Mouse (Mus musculus) embryo, embryonic 11 days (tissue): ENCODE measurements around the gene Mipol1.
"Not testable (repeated sequence)": the region's sequence is repeated elsewhere in the genome, so short reads cannot be mapped to it uniquely, and the experiment has no call there.

ENCODE experiments used
- DNase-seq: peaks from one replicate; pipeline ENCODE4 v3.0.0-alpha.2; 2015

The Mipol1 gene

DNA sequence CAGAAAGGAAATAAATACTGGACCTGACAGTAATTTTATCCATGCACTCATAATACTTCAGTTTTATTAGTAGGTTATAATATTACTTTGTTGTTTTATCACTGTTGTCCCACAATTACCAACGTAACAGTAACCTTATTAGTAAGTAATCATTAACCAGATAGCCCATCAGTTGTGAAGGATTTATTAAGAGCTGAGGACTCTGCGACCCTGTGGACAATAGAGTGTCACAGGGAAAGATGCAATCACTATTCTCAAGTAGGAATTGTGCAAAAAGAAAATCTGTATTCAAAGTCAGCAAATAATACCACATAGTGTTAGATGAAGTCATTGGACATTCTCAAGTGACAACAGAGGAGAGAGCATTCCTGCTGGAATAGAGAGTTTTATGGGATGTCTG, 198.5 kb downstream of the Mipol1 start:
- no peak for DNase-seq

DNA sequence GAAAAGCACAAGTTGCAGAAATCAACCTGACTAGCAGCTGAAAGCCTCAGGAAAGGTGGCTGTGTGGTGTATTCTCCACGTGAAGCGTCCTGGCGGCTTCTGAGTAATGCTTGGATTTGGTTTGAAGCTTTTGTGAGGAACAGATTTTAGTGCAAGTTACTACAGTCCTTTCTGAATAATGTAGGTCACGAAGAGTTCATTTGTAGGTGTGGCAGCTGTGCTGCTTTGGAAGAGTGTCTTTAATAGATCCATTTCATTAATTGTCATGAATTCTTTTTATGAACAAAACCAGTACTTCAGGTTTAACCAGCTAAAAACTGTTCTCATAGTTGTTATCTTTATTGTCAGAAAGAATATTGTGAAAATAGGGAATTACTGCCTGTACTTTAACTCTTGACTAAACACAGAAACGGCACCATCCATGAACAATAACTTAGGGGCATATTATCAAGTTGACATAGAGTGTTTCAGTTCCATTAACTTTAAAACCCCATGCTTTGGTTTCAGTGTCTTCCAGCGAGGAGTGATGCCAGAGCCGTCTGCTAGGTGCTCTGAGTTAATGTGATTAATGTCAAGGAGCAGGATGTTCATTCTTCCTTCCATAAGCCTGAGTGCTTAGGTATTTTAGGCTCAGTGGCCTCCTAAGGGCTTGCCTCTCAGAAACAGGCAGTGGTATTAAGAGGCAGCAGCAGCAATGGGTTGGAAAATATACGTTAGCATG, 206.9 kb downstream of the Mipol1 start:
- DNase-seq, result not testable (repeated sequence)

GRCm38 (mm10) chr12:57444281-57444903, 214.2 kb downstream of the Mipol1 start:
- DNase-seq, result peak; percentile 12

DNA sequence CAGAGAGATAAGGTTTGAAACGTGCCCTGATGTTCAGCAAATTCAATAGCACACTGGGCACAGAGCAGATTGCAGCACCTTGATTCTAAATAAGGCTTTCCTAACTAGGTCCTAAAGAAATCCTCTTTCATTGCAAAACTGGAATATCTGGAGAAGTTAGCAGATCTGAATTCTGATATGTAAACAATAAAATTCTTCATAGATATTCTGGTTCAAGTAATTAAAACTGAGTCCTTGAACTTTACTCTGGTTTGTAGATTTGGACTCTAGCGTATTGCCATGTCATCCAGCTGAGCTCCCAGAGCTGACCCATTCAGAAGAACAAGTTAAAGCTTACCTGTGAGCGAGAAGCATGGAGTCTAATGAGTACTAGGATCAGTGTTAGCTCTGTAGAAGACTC, 217.1 kb downstream of the Mipol1 start:
- no peak for DNase-seq

DNA sequence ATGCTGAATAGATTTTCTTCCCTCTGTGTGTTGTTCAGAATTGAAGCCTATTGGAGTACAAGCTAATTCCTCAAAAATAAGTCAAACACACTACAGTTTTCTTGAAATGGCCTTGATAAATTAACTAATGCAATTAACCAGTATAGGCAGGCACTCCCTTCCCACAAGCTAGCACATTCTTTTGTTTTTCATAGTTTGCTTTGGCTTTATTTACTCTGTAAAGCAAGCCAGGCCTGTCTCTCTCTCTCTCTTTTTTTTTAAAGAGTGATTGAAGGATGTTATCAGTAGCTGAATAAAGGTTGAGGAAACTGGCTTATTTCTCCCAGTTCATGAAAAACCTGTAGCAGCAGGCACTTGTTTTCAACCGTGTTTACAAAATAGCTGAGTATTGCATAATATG, 219.1 kb downstream of the Mipol1 start:
- no peak for DNase-seq

DNA sequence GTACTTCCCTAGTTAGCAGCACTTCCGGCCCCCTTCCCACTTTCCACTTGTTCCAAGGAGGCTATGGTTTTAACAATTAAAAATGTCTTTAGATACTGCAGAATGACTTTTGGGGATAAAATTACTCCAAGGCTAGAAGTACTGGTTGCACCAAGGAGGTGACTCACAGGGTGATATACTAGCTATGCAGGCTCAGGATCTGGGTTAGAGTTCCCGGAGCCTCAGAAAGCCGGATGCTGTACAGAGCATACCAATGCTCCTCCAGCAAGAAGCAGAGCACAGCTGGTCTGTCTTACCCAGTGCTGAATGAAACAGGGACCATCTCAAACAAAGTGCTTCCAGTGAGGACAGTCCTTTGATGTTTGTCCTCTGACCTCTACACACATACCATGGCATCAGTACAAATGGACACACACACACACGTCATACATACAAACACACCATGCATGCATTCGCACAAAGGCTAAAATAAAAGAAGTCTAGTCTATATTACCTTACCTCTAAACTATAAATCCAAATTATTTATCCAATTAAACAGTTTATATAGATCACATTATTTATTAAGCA, 219.9 kb downstream of the Mipol1 start:
- DNase-seq, result no peak

DNA sequence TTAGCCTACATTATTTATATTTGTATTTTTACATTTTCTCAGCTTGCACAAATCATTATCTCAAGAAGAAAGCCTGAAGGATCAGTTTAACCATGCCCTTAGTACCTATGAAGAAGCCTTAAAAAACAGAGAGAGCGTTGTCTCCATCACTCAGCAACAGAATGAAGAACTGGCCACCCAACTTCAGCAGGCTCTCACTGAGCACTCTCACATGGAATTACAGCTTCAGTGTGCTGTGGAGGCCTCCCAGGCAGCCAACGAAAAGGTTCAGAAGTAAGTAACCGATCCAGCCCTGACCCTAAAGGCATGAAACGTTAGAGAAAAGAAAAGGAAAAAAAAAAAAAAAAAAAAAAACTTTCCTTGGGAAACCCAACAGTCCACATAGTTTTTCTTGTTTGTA, 226.7 kb downstream of the Mipol1 start:
- DNase-seq, result no peak

GRCm38 (mm10) chr12:57457339-57457738, 227.1 kb downstream of the Mipol1 start:
- no peak for DNase-seq

- DNase-seq, result no peak
Measured at GRCm38 (mm10) chr12:57464520-57465334, 234.5 kb downstream of the Mipol1 start.

GRCm38 (mm10) chr12:57471786-57472185, 241.6 kb downstream of the Mipol1 start:
- no peak for DNase-seq

DNA sequence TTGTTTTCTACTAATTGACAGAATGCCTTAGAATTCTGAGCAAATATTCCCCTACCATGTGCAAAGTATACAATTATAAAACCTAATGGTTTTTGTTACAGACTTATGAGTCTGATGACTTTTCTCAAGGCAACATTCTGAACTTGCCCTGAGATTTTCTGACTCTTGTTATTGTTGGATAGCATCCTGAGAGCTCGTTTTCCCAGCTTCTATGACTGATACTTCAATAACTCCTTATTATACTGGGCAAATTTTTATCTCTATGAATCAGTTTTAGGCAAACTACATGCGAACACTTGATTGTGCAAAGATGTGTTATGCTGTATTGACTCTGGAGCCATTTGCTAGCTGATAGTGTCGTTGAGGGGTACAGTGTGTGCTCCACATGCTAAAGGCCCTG, 246.6 kb downstream of the Mipol1 start:
- DNase-seq, result no peak

DNA sequence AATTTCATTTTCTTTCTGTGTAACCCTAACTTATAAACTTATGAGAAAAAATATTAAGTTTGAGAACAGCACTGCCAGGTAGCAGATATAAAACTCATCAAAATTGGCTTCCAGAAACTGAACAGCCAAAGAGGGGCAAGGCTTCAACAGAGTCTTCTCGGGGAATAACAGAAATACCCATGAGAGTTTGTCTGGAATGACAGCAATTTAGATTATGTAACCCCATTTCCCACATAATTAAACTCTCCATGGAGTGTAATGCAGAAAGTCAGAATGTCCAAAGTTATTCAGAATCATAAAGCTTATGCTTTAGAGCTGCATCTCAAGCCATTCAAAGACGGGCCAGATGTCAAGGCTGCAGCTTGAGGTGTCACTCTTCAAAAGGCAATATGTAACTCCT, 251.6 kb downstream of the Mipol1 start:
- no peak for DNase-seq

DNA sequence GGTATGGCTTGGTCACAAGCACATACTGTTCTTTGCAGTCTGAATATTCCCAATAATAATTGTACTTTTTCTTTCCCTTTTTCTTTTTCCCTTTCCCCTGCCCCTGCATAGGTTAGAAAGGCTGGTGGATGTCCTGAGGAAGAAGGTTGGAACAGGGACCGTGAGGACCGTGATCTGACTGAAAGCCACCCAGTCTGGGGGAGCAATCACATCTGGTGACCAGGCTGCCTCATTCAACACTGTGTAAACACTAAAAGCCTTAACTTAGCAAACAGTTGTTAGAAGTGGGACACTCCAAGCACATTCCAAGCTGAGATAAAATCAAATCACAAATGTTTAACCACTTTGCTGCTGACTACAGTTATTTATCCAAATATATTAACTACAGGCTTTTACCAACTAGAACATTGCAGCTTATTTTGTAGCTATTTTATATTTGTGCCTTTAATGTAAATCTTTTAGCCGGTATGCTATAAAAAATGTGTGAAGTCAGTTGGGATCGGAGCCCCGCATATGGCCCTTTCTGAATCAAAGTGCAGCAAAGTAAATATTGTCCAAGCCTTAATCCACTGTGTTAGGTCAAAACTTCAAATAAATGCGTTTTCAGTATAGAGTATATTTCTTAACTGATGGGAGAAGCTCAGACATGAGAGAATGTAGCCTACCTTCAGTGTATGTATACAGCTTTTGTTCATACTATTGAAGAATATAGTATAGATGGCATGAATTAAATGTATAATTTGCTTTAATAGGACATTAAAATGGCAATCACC, 266.3 kb downstream of the Mipol1 start:
- DNase-seq, result peak; percentile 29

DNA sequence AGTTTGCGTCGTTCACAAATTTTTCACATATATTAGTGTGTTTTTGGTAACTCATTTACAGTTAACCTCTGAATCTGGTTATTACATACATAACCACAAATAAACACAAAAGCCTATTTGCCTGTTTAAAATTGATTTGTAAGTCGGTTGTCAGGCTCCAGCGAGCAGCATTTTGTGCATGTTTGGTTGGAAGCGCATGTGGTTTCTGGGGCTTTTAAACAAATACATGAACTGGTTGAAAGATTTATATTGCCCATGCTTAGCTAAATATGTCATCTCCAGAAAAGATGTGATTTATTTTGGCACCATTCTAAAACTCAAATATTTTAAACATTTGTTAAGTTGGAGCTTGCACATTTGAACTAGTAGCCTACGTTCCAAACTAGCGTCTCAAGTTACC, 270.0 kb downstream of the Mipol1 start:
- DNase-seq, result no peak

- no peak for DNase-seq
Measured at GRCm38 (mm10) chr12:57505329-57505728, 275.1 kb downstream of the Mipol1 start.

GRCm38 (mm10) chr12:57508938-57509337, 278.7 kb downstream of the Mipol1 start:
- no peak for DNase-seq

DNA sequence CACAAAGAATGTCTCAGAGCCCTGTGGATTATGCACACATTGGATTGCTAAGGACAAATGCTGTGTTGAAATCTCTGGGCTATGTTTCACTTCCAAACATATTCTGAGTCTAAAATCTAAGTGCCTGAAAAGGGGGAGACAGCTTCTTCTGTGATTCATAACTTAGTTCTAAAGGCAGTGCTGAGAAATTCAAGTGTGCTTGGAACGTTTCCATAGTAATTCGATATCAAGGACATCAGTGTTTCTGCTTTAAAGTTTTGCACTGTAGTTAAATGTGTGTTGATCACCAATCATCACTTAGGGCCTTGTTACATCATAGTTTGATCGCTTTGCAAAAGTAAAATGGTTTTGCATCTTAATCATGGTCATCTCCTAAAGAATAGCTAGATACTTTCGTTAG, 279.5 kb downstream of the Mipol1 start:
- DNase-seq, result no peak

GRCm38 (mm10) chr12:57511127-57511526, 280.9 kb downstream of the Mipol1 start:
- no peak for DNase-seq

DNA sequence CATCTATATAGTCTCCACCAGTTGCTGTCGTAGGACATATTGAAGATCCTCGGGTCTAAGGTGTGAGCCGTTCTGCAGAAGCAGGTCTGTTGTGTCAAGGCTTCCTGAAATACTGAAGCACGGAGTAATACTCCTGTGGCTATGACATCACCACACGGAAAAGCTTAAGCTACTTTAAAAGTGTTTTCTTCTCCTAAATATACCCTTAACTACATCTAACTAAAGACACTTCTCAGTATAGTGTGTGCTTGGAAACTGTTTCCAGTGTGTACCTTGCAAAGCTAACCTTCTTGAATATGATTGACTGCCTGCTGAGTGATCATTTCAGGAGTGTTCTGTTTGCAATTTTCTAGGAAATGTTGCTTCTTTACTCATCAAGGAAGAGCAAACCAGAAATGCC, 281.3 kb downstream of the Mipol1 start:
- DNase-seq, result no peak

DNA sequence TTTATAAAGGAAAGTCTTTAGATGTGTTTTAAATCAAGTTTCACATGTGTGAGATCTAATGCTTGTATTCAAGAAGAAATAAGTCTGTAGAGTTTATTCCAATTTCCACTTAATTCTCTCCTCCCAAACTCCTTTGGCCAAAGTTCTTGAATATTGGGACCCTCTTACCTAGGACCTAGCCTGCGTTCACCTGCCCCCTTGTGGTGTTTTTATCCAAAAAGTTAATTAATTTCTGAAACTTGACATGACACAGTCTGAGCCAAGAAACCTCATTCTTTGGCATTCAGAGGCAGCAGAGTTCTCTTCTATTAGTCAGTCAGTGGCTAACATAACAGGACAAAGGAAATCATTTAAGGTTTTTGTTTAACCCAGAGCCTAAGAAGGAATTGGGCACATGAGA, 284.3 kb downstream of the Mipol1 start:
- DNase-seq, result no peak

DNA sequence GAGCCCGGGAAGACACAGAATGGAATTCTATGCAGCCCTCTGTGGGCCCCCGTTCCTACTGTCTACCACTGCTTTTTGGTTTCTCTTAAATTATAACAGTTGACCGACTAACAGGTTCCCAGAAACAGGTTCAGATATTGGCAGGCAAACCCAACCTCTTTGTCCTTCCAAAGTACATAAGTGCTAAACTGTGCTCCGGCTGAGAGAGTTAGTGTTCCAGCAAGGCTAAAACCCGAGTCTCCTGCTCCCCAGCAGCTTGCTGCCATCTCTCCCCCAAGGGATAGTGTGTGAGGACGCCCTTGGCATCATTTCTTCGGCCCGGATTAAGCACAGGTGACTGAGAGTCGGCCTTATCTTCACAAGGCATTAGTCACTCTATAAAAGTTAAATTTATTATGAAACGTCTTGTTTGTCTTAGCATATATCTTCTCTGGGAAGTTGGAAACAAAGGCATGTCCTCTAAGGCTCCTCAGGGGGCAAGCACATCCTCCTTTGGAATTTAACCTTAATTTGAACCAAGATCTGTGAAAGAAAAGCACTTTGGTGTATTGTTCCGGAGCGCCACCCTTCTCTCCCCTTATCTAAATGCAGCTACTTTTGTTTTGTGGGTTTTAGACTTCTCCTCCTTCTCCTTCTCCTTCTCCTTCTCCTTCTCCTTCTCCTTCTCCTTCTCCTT, 285.6 kb downstream of the Mipol1 start:
- DNase-seq, result no peak

DNA sequence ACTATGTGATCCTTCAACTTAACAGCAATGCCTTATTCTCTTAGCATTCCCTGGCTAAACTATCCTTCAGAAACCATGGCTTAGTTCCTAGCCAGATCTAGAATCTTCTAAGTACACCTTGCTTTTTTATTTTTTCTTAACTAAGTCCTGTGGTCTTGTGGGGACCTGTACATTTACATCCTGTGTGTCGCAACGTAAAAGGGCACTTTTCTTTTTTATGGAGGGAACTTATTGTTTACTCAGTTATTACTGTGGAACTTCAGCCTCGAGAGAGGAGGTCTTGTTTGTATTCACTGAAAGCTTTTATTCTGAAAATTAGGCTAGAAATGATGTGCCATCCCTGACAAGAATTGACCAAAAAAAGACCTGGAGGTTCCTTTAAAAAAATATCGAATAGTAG, 298.1 kb downstream of the Mipol1 start:
- DNase-seq, result no peak
